Mouse (Mus musculus) liver, postnatal 0 days (tissue): Measurements from ENCODE around the gene Gm3336.

ENCODE experiments used
- CTCF ChIP-seq: sonication (generic); IDR thresholded peaks from 2 replicates; pipeline ENCODE4 v1.5.1; 2016; ENCODE audit warnings: antibody characterized with exemption, low read depth
- EP300 ChIP-seq: IDR thresholded peaks from 2 replicates; pipeline ENCODE4 v1.6.1; 2016; ENCODE audit warnings: antibody characterized with exemption, low read depth, mild to moderate bottlenecking

- TF ChIP-seq EP300 = no peak
- peak; percentile 98 for TF ChIP-seq CTCF
Measured at GRCm38 (mm10) chr8:70720739-70721138, 2.4 kb downstream of the Gm3336 start.
